Mouse (Mus musculus): ENCODE data around the gene 4930438A08Rik.
"Not testable (repeated sequence)": the region's sequence is repeated elsewhere in the genome, so short reads cannot be mapped to it uniquely, and the experiment has no call there.

Gene 4930438A08Rik

GRCm38 (mm10) chr11:58274572-58274971 lies at the start of gene 4930438A08Rik:
Gene 4930438A08Rik (plus strand): TSS chr11:58274799.
- no peak for DNase-seq (ENCODE audit: low spot score in 2 of 2)

GRCm38 (mm10) chr11:58224872-58225271 lies 49.7 kb upstream of the 4930438A08Rik start:
- not testable (repeated sequence) for DNase-seq (ENCODE audit: low spot score in 2 of 2)

- peak in 1 of 2 experiments; percentile 72 for DNase-seq (ENCODE audit: low spot score in 2 of 2)
Observed at GRCm38 (mm10) chr11:58225655-58226054, 48.9 kb upstream of the 4930438A08Rik start.

GRCm38 (mm10) chr11:58226425-58226824 lies 48.2 kb upstream of the 4930438A08Rik start:
- no peak for DNase-seq (ENCODE audit: low spot score in 2 of 2)

GRCm38 (mm10) chr11:58228021-58228420 lies 46.6 kb upstream of the 4930438A08Rik start:
- DNase-seq (ENCODE audit: low spot score in 2 of 2) = not testable (repeated sequence)

GRCm38 (mm10) chr11:58230396-58230910 lies 44.1 kb upstream of the 4930438A08Rik start:
- no peak for DNase-seq (ENCODE audit: low spot score in 2 of 2)

- DNase-seq (ENCODE audit: low spot score in 2 of 2) = no peak
Observed at GRCm38 (mm10) chr11:58231156-58231555, 43.4 kb upstream of the 4930438A08Rik start.

- DNase-seq (ENCODE audit: low spot score in 2 of 2) = not testable (repeated sequence)
Observed at GRCm38 (mm10) chr11:58234551-58234950, 40.0 kb upstream of the 4930438A08Rik start.

GRCm38 (mm10) chr11:58235152-58235551 lies 39.4 kb upstream of the 4930438A08Rik start:
- no peak for DNase-seq (ENCODE audit: low spot score in 2 of 2)

- DNase-seq (ENCODE audit: low spot score in 2 of 2) = no peak
Observed at GRCm38 (mm10) chr11:58238840-58239791, 35.5 kb upstream of the 4930438A08Rik start.

- DNase-seq (ENCODE audit: low spot score in 2 of 2) = no peak
Observed at GRCm38 (mm10) chr11:58247294-58247693, 27.3 kb upstream of the 4930438A08Rik start.

- DNase-seq (ENCODE audit: low spot score in 2 of 2) = no peak
Observed at GRCm38 (mm10) chr11:58249203-58249981, 25.2 kb upstream of the 4930438A08Rik start.

GRCm38 (mm10) chr11:58250550-58250949 lies 24.0 kb upstream of the 4930438A08Rik start:
- no peak for DNase-seq (ENCODE audit: low spot score in 2 of 2)

- peak; percentile 16 to 27 for DNase-seq (ENCODE audit: low spot score in 2 of 2)
Observed at GRCm38 (mm10) chr11:58254411-58254810, 20.2 kb upstream of the 4930438A08Rik start.

- DNase-seq (ENCODE audit: low spot score in 2 of 2) = no peak
Observed at GRCm38 (mm10) chr11:58257816-58258215, 16.8 kb upstream of the 4930438A08Rik start.

- no peak for DNase-seq (ENCODE audit: low spot score in 2 of 2)
Observed at GRCm38 (mm10) chr11:58260156-58260555, 14.4 kb upstream of the 4930438A08Rik start.

GRCm38 (mm10) chr11:58261826-58262225 lies 12.8 kb upstream of the 4930438A08Rik start:
- no peak for DNase-seq (ENCODE audit: low spot score in 2 of 2)

GRCm38 (mm10) chr11:58262336-58262735 lies 12.3 kb upstream of the 4930438A08Rik start:
- DNase-seq (ENCODE audit: low spot score in 2 of 2) = no peak

- DNase-seq (ENCODE audit: low spot score in 2 of 2) = no peak
Observed at GRCm38 (mm10) chr11:58263516-58263915, 11.1 kb upstream of the 4930438A08Rik start.

GRCm38 (mm10) chr11:58264546-58264945 lies 10.1 kb upstream of the 4930438A08Rik start:
- DNase-seq (ENCODE audit: low spot score in 2 of 2) = no peak

- DNase-seq (ENCODE audit: low spot score in 2 of 2) = no peak
Observed at GRCm38 (mm10) chr11:58268285-58268684, 6.3 kb upstream of the 4930438A08Rik start.

- no peak for DNase-seq (ENCODE audit: low spot score in 2 of 2)
Observed at GRCm38 (mm10) chr11:58275756-58276155, 1.2 kb downstream of the 4930438A08Rik start.
